Mouse (Mus musculus): ENCODE results near the gene Dis3l2.

DNA sequence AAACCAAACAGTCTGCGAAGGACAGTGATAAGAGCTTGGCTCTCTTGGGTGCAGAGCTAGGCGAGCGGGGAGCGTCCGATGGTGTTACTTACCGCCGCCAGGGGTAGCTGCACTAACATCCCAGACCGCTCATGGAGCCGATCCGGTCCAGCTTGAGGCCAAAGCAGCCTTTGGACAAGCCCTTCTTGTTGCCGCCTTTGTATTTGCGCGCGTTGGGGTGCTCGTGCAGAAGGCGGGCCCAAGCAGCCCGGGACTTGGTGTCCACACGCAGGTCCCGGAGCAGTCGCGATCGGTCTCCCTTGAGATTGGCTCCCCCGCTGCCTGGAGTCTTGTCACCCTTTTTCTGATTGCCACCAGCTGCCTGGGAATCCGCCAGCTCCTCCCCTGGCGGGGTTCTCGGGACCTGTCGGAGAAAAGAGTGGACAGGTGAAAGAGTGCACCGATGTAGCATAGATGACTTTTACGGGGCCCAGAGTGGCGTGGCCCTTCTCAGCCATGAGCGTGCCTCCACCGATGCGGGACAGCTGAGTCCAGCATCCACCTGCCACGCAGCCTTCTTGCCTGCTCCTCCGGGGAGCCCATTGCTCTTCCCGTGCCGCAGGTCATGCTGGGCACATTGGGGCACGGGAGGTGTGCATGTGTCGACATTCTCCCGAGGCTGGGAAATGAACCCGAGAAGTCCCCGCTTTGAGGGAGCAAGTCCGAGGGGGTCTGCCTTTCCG, 33.9 kb upstream of the Dis3l2 start:
- no peak for TF ChIP-seq GATA1 (IDR thresholded peaks at IDR 0.05; ENCODE audit: borderline replicate concordance, low read length)
- no peak for TF ChIP-seq CTCF (IDR thresholded peaks at IDR 0.05; ENCODE audit: low read depth, low read length)

Data from G1E (cell line).